Comparison of ENCODE assay signal across 8 mouse cellular contexts in genomic region chr9:117872021-117872386, GRCm38 (mm10).
DNase-seq lines count a peak whose midpoint lies in the region; ATAC-seq and TF ChIP-seq lines count a peak whose summit lies in the region.

No protein-coding gene starts in this region.

- no peak overlapping the region for H3K9ac ChIP-seq in heart, postnatal 0 days (replicated peaks; ENCODE audit: low read depth, low read length)

- no peaks in the 10 kb centered on the region for H3K9me3 ChIP-seq in heart, postnatal 0 days (replicated peaks; ENCODE audit: control insufficient read depth, low read length)

- H3K36me3 ChIP-seq in heart, postnatal 0 days (replicated peaks; ENCODE audit: control insufficient read depth, insufficient read depth, low read length) = no peaks in the 10 kb centered on the region

- no peak for TF ChIP-seq CTCF in lung, adult 2 months (IDR thresholded peaks at IDR 0.05; ENCODE audit: insufficient read depth, low read length)
- TF ChIP-seq CTCF in cortical plate, adult 2 months (IDR thresholded peaks at IDR 0.05; ENCODE audit: extremely low read depth, insufficient read depth, low read length) = no peak
- no peak for TF ChIP-seq CTCF in heart, postnatal 0 days (IDR thresholded peaks at IDR 0.05; ENCODE audit: low read depth)

- ATAC-seq in heart, postnatal 0 days (ENCODE audit: insufficient read depth, low read depth) = no peak

- no peaks in the 10 kb centered on the region for H3K4me1 ChIP-seq in lung, adult 2 months (ENCODE audit: control insufficient read depth, insufficient read depth, low read length)
- H3K4me1 ChIP-seq in cortical plate, adult 2 months (ENCODE audit: control insufficient read depth, insufficient read depth, low read length) = no peaks in the 10 kb centered on the region
- H3K4me1 ChIP-seq in heart, postnatal 0 days (ENCODE audit: control insufficient read depth, insufficient read depth) = peaks cover 9% of the 10 kb centered on the region; the same call in 1 of the 2 replicates

- TF ChIP-seq EP300 in heart, postnatal 0 days (IDR thresholded peaks at IDR 0.05; ENCODE audit: low read depth) = no peak

- under 1% methylated on average over 15 of the region's 15 CpGs for WGBS in lung, adult 2 months
- under 1% methylated on average over 15 of the region's 15 CpGs for WGBS in heart, postnatal 0 days

- H3K27me3 ChIP-seq in heart, postnatal 0 days (ENCODE audit: control insufficient read depth, insufficient read depth, low read length) = peaks cover 50% of the 10 kb centered on the region

- H3K4me3 ChIP-seq in lung, adult 2 months (replicated peaks; ENCODE audit: extremely low read depth, low read depth, low read length) = peak overlapping the region; percentile 3
- H3K4me3 ChIP-seq in cortical plate, adult 2 months (ENCODE audit: insufficient read depth, low read length) = peak overlapping the region; percentile 40
- H3K4me3 ChIP-seq in heart, postnatal 0 days (ENCODE audit: low read depth, low read length) = peak overlapping the region; percentile 50

- H3K4me2 ChIP-seq in heart, postnatal 0 days (ENCODE audit: low read depth, low read length) = peak overlapping the region; percentile 75

- no peak for DNase-seq in lung, adult 2 months
- no peak for DNase-seq in lung, postnatal 36 days
- no peak for DNase-seq in heart, postnatal 0 days (ENCODE audit: low spot score)
- peak; percentile 21 to 34 for DNase-seq in lung, postnatal 4 days
- DNase-seq in gastrocnemius, adult 18-20 months (ENCODE audit: low spot score) = no peak
- DNase-seq in testis, postnatal 14 days (ENCODE audit: low spot score) = no peak
- DNase-seq in ovary, postnatal 36 days (ENCODE audit: low spot score) = no peak

- no peak overlapping the region for H3K27ac ChIP-seq in cortical plate, adult 2 months (ENCODE audit: insufficient read depth, low read length)
- no peak overlapping the region for H3K27ac ChIP-seq in heart, postnatal 0 days (ENCODE audit: low read depth)

- TF ChIP-seq POLR2A in lung, adult 2 months (IDR thresholded peaks at IDR 0.05; ENCODE audit: borderline replicate concordance, extremely low read depth, low read depth, low read length) = no peak
- no peak for TF ChIP-seq POLR2A in cortical plate, adult 2 months (IDR thresholded peaks at IDR 0.05; ENCODE audit: extremely low read depth, insufficient read depth, low read length)

Comparison
In these comparisons a context has a peak if more than half of its experiments do, and no peak if none do; other contexts are left out.
1. DNase-seq: peak in lung, postnatal 4 days (2 of 2); none in lung, adult 2 months (single experiment), lung, postnatal 36 days (single experiment), heart, postnatal 0 days (single experiment), gastrocnemius, adult 18-20 months (single experiment), testis, postnatal 14 days (single experiment) and ovary, postnatal 36 days (single experiment).
2. Peak in every context shown above with its lines, with median percentiles within 50 percentile points of each other: H3K4me3 ChIP-seq.